Mouse (Mus musculus) right cerebral cortex, postnatal 36 days (tissue): ENCODE measurements around the gene Tmsb15b2.
"Not testable (repeated sequence)": the region's sequence is repeated elsewhere in the genome, so short reads cannot be mapped to it uniquely, and the experiment has no call there.

ENCODE experiments used
- DNase-seq, 2 experiments: peaks; one replicate each; pipeline ENCODE4 v3.0.0; 2022; ENCODE audit warnings: low spot score in 2 of 2, mixed read lengths in 1 of 2

The Tmsb15b2 gene

DNA sequence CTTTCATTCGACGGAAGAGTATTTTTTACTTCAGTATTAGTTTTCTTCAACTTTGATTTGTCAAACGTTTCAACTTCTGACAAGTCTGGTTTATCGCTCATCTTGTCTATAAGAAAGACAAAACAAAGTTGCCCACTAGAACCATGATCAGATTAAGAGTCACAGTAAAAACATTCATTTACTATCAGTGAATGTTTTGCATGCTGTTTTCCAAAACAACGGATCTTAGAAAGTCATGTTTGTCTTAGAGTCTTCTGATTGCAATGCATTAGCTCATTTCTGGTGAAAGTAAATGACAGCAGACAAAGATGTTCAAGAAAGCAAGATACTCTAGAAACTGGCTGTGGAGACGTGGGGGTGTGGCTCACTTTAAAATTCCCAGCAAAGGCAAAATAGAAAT, at the start of gene Tmsb15b2:
Tmsb15b2 (minus strand) TSS at position 101 of the 400 bp plus-strand sequence.
- DNase-seq: not testable (repeated sequence)

DNA sequence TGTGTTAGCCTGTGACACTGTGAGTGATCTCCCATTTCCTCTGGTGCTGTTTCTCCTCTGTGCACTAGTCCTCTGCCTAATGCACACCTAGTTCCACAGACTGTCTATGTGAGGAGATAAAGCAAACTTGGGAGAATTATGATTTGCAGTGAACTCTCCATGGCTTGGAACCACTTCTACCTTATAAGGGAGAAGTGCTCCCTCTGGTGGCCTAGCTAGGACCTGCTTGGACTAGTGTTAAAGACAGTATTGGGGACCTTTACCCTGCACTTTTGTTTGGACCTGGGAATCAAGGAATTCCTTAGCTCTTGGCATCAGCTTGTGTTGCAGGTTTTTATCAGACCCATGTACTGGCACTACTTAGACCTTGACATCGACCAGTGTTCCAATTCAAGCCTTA, 44.0 kb upstream of the Tmsb15b2 start:
- DNase-seq: no peak

DNA sequence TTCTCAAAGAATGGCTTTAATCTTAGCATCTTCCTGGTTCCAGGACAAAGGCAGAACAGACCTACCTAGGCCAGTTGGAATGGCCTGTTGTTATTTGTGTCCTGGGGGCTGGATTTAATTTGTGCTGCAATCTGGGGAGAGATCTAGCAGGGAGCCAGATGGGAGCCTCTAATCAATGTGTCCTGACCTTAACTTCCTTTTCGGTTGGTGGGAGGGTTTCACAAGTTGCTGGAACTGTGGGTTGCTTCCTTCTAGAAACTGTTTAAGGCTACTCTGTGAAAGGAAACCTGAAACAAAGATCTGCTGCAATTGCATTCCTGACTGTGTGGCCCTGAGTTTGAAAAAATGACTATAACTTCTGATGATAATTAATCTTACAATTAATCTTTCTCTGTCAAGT, 42.4 kb upstream of the Tmsb15b2 start:
- DNase-seq: no peak

DNA sequence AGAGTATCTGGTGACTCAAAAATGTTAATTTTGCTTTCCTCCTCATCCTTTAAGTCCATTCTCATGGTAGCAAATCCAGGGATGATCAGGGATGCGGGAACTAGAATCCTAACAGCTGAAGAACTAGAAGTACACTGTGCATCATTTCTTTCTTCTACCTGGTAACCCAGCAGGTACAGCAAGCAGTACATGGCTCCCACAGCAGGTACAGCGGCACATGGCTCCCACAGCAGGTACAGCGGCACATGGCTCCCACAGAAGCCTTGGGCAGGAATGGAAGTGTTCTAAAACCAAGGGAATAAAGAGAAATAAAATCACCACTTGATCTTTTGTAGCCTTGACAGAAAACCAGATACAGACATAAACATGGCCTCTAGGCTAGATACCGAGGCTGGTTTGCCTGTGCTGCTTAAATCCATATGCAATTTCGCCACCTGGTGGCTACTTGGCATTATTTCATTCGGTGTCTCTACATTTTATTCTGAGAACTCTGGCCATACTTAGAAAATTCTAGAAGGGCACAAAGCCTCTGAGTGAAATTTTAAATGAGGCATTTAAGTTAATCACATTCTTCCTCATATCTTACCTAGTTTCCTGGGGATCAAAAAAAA, 39.9 kb upstream of the Tmsb15b2 start:
- DNase-seq: no peak

DNA sequence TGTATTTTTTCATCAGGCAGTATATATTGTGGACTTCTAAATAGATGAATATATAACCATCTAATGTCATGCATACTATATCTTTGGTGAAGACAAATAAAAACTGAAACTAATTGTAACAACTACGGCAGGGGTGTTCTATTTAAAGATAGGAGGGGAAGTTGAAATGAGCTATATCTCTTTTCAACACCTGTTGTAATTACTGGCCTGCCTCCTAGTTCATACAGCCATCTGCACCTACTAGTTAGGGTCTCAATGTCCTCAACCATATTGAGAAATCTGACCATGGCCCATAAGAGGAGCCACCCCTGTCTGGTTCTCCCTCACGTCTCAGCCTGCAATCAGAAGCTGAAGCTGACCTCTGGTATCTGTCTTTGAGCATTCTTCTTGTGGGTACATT, 21.0 kb upstream of the Tmsb15b2 start:
- DNase-seq: no peak

DNA sequence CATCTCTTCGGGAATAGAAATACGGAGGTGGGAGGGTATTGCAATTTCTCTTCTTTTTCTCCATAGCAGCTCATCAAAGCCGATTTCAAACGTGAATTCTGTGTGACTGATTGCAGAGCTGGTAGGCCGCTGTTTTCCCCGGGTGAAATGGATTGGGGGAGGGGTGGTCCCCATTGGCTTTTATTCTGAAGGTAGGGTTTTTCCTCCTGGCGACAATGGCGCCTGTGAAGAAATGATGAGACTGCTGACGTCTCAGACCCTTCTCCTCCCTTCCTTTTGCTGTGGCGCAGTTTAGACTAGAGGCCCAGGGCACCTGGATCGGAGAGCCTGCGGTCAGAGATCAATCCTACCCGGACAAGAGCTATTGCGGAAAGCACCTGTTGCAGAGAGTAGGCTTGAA, 18.3 kb upstream of the Tmsb15b2 start:
- DNase-seq: no peak

DNA sequence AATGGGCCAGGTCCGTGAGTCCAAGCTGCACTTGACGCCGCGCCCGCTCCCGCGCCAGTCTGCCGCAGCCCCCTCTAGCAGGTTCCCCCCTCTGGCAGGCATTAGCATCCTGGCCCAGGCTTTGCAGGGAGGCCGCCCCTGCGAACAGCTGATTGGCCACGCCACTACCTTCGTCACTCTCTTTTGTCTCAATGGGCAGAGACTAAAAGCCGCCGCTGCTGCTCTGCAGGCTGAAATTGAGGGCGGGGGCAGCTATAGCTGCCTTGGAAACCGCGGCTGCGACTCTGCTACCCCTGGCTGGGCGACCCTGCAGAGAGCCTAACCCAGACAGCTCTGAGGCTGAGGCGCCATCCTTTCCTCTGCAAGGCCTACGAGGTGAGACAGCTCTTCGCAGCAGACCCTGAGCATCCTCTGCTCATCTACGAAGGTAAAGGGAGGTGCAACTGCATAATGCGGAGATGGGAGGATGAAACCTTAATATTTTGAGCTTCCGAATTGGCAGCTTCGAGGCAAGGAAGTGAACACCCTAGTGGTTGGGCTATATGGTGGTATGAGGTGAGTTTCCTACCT, 17.8 kb upstream of the Tmsb15b2 start, which contains the start of gene Zcchc18:
Zcchc18 (plus strand) TSS at position 178 of the 570 bp plus-strand sequence.
- peak; percentile 84 for DNase-seq

DNA sequence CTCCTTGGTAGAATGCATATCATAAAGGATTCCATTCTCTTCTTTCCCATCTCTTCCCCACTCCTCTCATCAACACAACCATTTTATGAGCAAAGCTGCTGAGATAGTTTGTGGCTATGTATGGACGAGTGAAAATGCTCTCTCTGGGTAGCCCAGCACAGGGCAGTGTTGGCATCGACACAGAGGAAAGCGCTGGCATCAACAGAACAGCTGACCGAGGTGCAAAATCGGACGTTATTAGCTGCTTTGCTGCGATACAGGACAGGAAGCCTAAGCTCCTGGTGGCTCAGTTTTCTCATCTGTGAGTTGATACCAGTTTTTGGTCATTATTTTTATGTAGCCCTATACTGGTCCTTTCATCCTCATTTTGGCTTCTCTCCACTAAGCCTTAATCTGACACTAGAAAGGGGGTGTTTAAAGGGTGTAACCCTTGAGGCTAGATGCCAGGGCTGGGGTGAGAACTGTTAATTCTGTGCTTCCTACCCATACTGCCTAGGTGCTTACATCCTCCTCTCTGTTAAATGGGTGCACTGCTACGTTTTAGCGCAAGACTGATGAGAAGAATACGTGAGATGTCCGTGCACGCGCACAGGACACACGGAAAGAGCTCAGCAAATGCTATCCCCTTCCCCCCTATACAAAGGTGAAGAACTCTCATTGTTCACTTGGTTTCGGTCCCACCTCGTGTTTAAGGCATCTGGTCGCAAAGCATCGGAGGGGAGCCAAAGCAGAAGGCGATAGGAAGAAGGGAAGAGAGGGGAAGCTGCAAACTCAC, 17.1 kb upstream of the Tmsb15b2 start:
- DNase-seq: no peak

DNA sequence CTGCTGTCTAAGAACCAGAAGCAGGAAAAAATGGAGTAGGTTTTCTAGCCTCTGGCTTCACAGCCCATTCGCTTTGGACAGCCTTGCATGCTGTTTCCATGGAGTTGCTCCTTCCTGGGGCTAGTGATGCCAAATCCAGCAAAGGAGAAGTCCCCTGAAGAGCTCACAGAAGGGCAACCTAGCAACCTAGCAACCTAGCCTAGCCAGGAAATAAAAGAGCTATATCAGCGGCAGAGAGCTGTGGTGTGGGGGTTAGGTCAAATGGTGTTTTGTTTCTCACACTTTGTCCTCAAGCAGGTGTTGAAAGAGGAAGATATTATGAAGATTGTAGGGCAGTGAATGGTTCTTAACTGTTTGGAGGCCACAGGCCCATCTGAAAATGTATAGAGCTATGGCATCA, 16.0 kb upstream of the Tmsb15b2 start:
- DNase-seq: no peak

DNA sequence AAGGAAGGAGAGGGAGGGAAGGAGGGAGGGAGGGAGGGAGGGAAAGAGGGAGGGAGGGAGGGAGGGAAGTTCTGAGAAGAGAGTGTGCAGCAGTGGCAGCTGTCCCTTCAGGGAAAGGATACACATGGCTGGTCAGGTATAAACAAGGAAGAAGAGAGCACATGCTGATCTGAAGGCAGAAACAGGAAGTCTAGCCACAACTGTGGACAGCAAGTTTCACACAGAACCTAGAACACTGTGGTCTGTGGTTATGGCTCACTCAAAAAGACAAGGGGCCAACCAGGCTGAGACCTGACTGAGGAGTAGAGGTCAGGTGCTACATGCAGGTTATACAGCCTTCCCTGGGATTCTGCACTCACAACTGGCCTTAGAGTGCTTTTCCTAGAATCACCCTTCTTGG, 10.7 kb upstream of the Tmsb15b2 start:
- DNase-seq: no peak

DNA sequence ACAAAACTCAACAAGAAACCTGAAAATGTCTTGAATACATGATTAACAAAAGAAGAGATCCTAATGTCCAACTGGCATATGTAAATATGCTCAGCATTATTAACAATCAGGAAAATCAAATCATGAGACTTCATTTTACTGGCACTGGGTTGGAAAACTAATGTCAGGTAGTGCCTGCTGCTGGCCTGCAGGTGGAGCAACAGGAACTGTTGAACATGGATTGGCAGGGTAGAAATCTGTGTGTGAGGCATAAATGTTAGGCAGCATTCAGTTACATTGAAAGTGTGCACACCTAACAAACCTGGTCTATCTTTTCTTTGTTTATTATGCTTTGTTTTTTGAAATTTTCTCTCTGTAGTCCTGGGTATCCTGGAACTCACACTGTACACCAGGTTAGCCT, 3.3 kb upstream of the Tmsb15b2 start:
- no peak for DNase-seq

DNA sequence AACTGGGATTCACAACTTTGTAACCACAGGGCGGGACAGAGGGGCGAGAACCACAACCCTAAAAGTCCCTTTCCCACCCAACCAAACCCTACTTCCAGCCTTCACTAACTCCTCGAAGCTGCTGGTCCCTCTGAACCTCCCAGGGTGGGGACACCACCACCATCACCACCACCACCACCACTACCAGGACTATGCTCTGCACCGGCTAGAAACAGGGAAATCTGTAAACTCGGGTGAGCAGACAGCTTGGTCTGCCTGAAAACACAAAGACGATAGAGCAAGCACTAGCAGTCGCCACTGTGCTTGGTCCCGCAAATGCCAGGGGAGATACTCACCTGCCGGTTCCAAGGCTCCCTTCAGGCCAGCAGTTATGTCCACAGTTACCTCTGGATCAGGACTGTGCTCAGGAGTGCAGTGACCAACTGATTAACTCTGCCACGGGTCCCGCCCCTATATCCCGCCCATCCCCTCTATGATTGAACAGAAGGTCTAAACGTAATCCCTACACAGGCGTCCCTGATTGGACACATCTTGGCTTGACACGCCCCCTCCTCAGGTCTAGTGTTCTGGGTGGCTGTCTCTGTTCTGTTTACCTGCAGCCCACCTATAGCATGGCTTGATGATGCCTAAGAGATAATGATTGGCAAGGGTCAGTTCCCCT, 1.3 kb upstream of the Tmsb15b2 start, which contains the start of the genes Tmsb15l and Tmsb15b1:
Tmsb15l (minus strand) TSS at position 446 of the 661 bp plus-strand sequence.
Tmsb15b1 (minus strand) TSS at position 451 of the 661 bp plus-strand sequence.
- DNase-seq: peak; percentile 44 to 82

DNA sequence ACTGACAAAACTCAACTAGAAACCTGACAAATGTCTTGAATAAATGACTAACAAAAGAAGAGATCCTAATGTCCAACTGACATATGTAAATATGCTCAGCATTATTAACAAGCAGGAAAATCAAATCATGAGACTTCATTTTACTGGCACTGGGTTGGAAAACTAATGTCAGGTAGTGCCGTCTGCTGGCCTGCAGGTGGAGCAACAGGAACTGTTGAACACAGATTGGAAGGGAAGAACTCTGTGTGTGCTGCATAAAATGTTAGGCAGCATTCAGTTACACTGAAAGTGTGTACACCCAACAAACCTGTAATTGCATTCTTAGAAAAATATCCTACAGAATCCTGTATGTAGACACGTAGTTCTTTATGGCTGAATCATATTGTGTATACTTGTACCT, 15.6 kb downstream of the Tmsb15b2 start:
- peak in 1 of 2 experiments; percentile 7 for DNase-seq

DNA sequence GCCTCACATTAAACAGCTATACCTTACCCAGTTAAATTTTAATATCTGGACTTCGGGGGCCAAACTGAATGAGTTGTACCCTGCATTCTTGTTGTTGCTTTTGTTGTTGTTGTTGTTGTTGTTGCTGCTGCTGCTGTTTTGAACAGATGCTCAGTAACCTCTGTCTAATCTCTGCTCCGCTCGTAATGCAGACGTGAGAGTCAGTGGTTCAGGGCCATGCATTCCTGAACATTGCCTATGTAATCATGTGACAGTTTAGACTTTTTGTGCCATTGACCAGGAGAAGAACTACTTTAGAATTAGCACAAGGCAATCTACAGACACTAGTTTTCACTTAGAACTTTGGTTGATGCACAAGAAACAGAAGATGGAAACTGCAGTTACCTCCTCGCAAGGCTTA, 17.0 kb downstream of the Tmsb15b2 start:
- not testable (repeated sequence) for DNase-seq

DNA sequence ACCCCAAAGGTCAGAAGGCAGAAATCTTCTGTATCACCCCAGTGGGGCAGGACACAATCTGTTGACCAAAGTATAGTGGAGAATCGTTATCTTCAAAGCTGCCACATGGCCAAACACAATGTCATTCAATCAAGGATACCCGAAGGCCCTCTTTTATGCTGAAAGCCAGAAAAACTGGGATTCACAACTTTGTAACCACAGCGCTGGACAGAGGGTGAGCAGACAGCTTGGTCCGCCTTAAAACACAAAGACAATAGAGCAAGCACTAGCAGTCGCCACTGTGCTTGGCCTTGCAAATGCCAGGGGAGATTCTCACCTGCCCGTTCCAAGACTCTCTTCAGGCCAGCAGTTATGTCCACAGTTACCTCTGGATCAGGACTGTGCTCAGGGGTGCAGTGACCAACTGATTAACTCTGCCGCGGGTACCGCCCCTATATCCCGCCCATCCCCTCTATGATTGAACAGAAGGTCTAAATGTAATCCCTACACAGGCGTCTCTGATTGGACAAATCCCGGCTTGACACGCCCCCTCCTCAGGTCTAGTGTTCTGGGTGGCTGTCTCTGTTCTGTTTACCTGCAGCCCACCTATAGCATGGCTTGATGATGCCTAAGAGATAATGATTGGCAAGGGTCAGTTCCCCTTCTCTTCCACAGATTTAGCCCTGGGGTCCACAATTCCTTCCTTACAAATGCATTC, 17.6 kb downstream of the Tmsb15b2 start:
- DNase-seq: peak; percentile 82 to 85

DNA sequence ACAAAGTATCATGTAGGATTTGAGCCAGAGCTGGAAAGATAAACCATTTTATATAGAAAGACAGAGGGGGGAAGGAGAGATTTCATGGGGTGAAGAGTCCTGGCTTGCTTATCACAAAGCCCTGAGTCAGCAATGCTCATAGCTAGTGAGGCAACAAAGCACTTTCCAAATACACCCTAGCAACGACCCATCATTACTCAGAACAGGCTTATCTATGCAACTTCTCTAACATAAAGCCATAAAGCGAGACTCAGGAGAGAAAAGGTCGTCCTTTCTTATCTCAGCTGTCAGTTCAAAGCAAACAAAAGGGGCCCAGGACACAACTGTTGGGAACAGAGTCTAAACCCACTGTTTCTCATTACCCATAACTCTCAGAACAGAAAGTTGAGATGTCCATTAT, 37.3 kb downstream of the Tmsb15b2 start:
- no peak for DNase-seq

DNA sequence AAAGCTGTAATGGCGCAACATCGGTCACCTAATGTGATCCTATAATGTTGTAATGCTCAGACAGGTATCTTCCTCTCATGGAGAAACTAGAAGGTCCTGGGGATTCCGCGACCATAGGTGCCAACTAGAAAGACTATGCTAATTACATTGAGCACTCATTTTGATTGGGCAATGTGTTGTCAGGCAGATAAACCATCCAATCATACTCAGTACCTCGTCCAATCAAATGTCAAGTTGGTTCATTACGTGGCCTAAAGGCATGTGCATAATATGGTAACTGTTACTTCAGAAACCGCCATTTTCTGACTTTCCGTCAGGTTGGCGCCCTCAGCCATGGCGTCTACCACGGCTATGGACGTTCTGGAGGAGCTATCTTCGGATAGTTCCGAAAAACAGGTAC, 48.3 kb downstream of the Tmsb15b2 start, which contains the start of gene H2bfm:
H2bfm (plus strand) TSS at position 295 of the 400 bp plus-strand sequence.
- no peak for DNase-seq

DNA sequence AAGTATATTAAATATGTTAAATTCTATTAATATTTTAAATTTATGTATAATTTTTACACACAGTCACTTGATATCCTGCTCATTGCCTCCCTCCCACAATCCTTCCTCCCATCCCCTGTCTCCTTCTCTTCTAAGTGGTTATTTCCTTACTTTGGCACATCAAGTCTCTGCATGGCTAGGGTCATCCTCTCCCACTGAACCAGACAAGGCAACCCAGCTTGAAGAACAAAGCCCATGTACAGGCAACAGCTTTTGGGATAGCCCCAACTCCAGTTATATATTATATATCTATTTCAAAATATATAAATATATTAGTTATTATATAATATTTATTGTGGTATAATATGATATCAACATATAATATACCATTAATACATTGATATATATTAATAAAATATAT, 49.4 kb downstream of the Tmsb15b2 start:
- DNase-seq: no peak
